Mouse (Mus musculus) macrophage (primary cell): Measurements from ENCODE around the gene Kdm7a. TPM values are rescaled to one million over a fixed set of nuclear protein-coding genes. Genes with fewer than 3 reads are reported as not detected.

Experiments
- H3K27ac ChIP-seq: fragments of 350-480 bp; formaldehyde crosslinking; 2 replicates; pipeline ENCODE4 v1.9.0; 2021
- H3K36me3 ChIP-seq: fragments of 350-480 bp; formaldehyde crosslinking; 2 replicates; pipeline ENCODE4 v1.9.0; 2021; ENCODE audit errors: inconsistent target
- H3K4me3 ChIP-seq: fragments of 350-480 bp; formaldehyde crosslinking; 2 replicates; pipeline ENCODE4 v1.9.0; 2021; ENCODE audit errors: inconsistent target
- H3K79me2 ChIP-seq: fragments of 350-480 bp; formaldehyde crosslinking; 2 replicates; pipeline ENCODE4 v1.9.0; 2021; ENCODE audit errors: inconsistent target
- WGBS: methylation state at CpG from one replicate; pipeline ENCODE4 v1.1.7; 2026; ENCODE audit warnings: inconsistent platforms; ENCODE audit not compliant: missing documents; 5-methylcytosine and 5-hydroxymethylcytosine counted together
- polyA plus RNA-seq: library from polyadenylated mRNA; stranded (reverse); fragments of 250-400 nt; gene quantifications from 3 replicates; pipeline ENCODE4 v1.2.4, GENCODE M21; 2018; ENCODE audit warnings: inconsistent platforms
- total RNA-seq, 78 experiments: library from RNA; depleted of rRNA; stranded (reverse); fragments of 250-400 nt; gene quantifications; 1 replicate in 9 of 78; 2 replicates in 24 of 78; 3 replicates in 43 of 78; 4 replicates in 2 of 78; pipeline ENCODE4 v1.2.4; 2018; ENCODE audit warnings: inconsistent platforms in 56 of 78

Gene Kdm7a
- total RNA-seq (2018; cell fraction: chromatin; rRNA removed): 100 to 1,000 TPM in 6 of 26 experiments, 10 to 100 TPM in 20; 17.4 to 122 (median 66.6) TPM
- 10 to 100 TPM in 25 of 26 experiments, 1 to 10 TPM in 1; 7.8 to 38.7 (median 29.1) TPM for total RNA-seq (2018; cell fraction: cytosol; rRNA removed)
- total RNA-seq (2018; cell fraction: nucleus; rRNA removed): 10 to 100 TPM; 26.7 to 93.0 (median 57.8) TPM
- 11.0 to 14.5 TPM (median 11.1 TPM) in 3 replicates for polyA plus RNA-seq

GRCm38 (mm10) chr6:39206581-39207461, at the start of gene Kdm7a:
Gene Kdm7a (minus strand): TSS chr6:39206789.
- Histone ChIP-seq H3K4me3 (peak within 1 kb of the TSS; percentile 54), H3K79me2 (peaks cover 34% of the 10 kb centered on the region), H3K27ac (peak within 1 kb of the TSS; percentile 71), H3K36me3 (no peaks in the 10 kb centered on the region)
- WGBS: 1% methylated on average over 45 of the region's 124 CpGs

- no peak overlapping the region for H3K27ac ChIP-seq
- H3K4me3 ChIP-seq: no peak overlapping the region
- no peaks in the 10 kb centered on the region for H3K36me3 ChIP-seq
- no peaks in the 10 kb centered on the region for H3K79me2 ChIP-seq
- 90% methylated on average over 8 of the region's 8 CpGs for WGBS
These were observed 48.7 kb upstream of the Kdm7a start for GRCm38 (mm10) chr6:39255271-39255670.

GRCm38 (mm10) chr6:39250055-39250454, 43.5 kb upstream of the Kdm7a start:
- Histone ChIP-seq H3K36me3 (no peaks in the 10 kb centered on the region), H3K4me3 (no peak overlapping the region), H3K27ac (no peak overlapping the region), H3K79me2 (no peaks in the 10 kb centered on the region)
- WGBS: 90% methylated on average over 2 of the region's 2 CpGs

GRCm38 (mm10) chr6:39249176-39249770, 42.7 kb upstream of the Kdm7a start:
- H3K4me3 ChIP-seq: no peak overlapping the region
- H3K79me2 ChIP-seq: no peaks in the 10 kb centered on the region
- no peaks in the 10 kb centered on the region for H3K36me3 ChIP-seq
- WGBS: 94% methylated on average over 15 of the region's 16 CpGs
- H3K27ac ChIP-seq: no peak overlapping the region

GRCm38 (mm10) chr6:39244066-39244465, 37.5 kb upstream of the Kdm7a start:
- 47% methylated on average over 9 of the region's 9 CpGs for WGBS
- Histone ChIP-seq H3K4me3 (no peak overlapping the region), H3K27ac (peak overlapping the region; percentile 88), H3K36me3 (no peaks in the 10 kb centered on the region), H3K79me2 (no peaks in the 10 kb centered on the region)

- no peak overlapping the region for H3K4me3 ChIP-seq
- no peaks in the 10 kb centered on the region for H3K36me3 ChIP-seq
- peak overlapping the region; percentile 88 for H3K27ac ChIP-seq
- no peaks in the 10 kb centered on the region for H3K79me2 ChIP-seq
- WGBS: 81% methylated on average over 8 of the region's 8 CpGs
These were observed 36.9 kb upstream of the Kdm7a start for GRCm38 (mm10) chr6:39243511-39243961.

- H3K36me3 ChIP-seq: no peaks in the 10 kb centered on the region
- no peak overlapping the region for H3K4me3 ChIP-seq
- H3K79me2 ChIP-seq: no peaks in the 10 kb centered on the region
- peak overlapping the region; percentile 88 for H3K27ac ChIP-seq
- WGBS: 81% methylated on average over 8 of the region's 8 CpGs
These were observed 36.3 kb upstream of the Kdm7a start for GRCm38 (mm10) chr6:39242718-39243471.

- Histone ChIP-seq H3K27ac (peak overlapping the region; percentile 88), H3K4me3 (no peak overlapping the region), H3K36me3 (no peaks in the 10 kb centered on the region), H3K79me2 (no peaks in the 10 kb centered on the region)
- WGBS: 44% methylated on average over 4 of the region's 4 CpGs
These were observed 34.9 kb upstream of the Kdm7a start for GRCm38 (mm10) chr6:39241421-39241891.

GRCm38 (mm10) chr6:39240956-39241355, 34.4 kb upstream of the Kdm7a start:
- Histone ChIP-seq H3K79me2 (no peaks in the 10 kb centered on the region), H3K27ac (peak overlapping the region; percentile 88), H3K4me3 (no peak overlapping the region), H3K36me3 (no peaks in the 10 kb centered on the region)
- 89% methylated on average over 3 of the region's 3 CpGs for WGBS

- no peaks in the 10 kb centered on the region for H3K36me3 ChIP-seq
- no peak overlapping the region for H3K4me3 ChIP-seq
- 98% methylated on average over 3 of the region's 3 CpGs for WGBS
- no peak overlapping the region for H3K27ac ChIP-seq
- no peaks in the 10 kb centered on the region for H3K79me2 ChIP-seq
These were observed 31.3 kb upstream of the Kdm7a start for GRCm38 (mm10) chr6:39237887-39238286.

GRCm38 (mm10) chr6:39232617-39233016, 26.0 kb upstream of the Kdm7a start:
- 25% methylated on average over 4 of the region's 4 CpGs for WGBS
- Histone ChIP-seq H3K79me2 (no peaks in the 10 kb centered on the region), H3K36me3 (no peaks in the 10 kb centered on the region), H3K4me3 (no peak overlapping the region), H3K27ac (peak overlapping the region; percentile 74)

- Histone ChIP-seq H3K4me3 (no peak overlapping the region), H3K79me2 (no peaks in the 10 kb centered on the region), H3K36me3 (no peaks in the 10 kb centered on the region), H3K27ac (peak overlapping the region; percentile 80)
- 1% methylated on average over 8 of the region's 8 CpGs for WGBS
These were observed 24.1 kb upstream of the Kdm7a start for GRCm38 (mm10) chr6:39230664-39231063.

GRCm38 (mm10) chr6:39226610-39226955, 20.0 kb upstream of the Kdm7a start:
- 14% methylated on average over 9 of the region's 9 CpGs for WGBS
- H3K27ac ChIP-seq: peak overlapping the region; percentile 60
- no peaks in the 10 kb centered on the region for H3K36me3 ChIP-seq
- H3K79me2 ChIP-seq: no peaks in the 10 kb centered on the region
- H3K4me3 ChIP-seq: no peak overlapping the region

GRCm38 (mm10) chr6:39225876-39226609, 19.5 kb upstream of the Kdm7a start:
- peak overlapping the region; percentile 60 for H3K27ac ChIP-seq
- no peaks in the 10 kb centered on the region for H3K36me3 ChIP-seq
- no peaks in the 10 kb centered on the region for H3K79me2 ChIP-seq
- 25% methylated on average over 7 of the region's 7 CpGs for WGBS
- H3K4me3 ChIP-seq: no peak overlapping the region
